Mouse (Mus musculus) c-Kit-negative CD71-positive TER-119-positive erythroid progenitor cells, embryonic 14.5 days (primary cell): Measurements from ENCODE around the gene Gm9945.
A peak's percentile ranks its signal among the peaks of the same experiment; 100 is the strongest.

Experiments used
- DNase-seq: peaks from one replicate; pipeline ENCODE4 v3.0.0-alpha.2; 2013; ENCODE audit warnings: low read depth, low spot score

The Gm9945 gene

DNA sequence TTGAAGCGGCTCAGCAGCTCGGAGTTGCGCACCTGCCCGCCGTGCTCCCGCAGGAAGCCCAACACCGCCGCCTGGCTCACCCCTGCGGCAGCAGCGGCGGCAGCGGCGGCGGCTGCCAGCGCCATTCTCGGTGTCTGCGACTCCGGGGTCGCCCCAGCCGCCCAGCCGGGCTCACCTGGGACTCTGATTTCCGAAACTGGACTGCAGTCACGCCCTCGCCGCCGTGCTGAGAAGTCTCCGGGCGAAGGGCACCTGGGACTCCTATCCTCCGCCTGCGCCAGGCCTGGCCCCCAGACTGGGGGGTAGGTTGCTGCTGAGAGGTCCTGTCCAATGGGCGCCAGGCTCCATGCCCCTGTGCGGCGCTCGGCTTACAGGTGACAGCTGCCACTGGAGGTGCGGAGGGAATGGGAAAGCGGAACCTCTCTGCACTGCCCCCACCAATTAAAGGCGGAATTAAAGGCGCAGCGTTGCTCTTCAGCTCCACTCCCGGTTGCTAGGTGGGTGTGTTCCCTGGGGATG lies at the start of gene Gm9945, which contains the start of gene Sowaha:
Gene Gm9945, plus strand, starts transcription at position 384 of the 519 bp plus-strand sequence.
Gene Sowaha, minus strand, starts transcription at position 492 of the 519 bp plus-strand sequence.
- peak; percentile 68 for DNase-seq

DNA sequence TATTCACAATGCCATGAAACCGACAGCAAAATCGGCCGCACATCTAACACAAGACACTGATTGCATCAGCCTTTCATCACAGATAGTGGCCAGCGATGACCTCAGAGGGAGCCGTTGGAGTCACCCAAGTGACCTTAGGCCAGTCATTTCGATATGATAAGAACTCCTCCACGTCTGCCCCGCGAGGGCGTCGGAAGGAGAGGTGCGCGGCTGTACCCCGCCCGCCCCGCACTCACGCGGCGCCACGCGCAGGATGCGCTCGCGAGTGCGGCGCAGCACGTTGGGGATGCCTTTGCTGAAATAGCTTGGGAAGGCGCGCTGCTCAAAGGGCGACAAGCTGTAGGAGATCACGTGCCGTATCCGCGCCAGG lies 49.7 kb upstream of the Gm9945 start:
- peak; percentile 59 for DNase-seq

DNA sequence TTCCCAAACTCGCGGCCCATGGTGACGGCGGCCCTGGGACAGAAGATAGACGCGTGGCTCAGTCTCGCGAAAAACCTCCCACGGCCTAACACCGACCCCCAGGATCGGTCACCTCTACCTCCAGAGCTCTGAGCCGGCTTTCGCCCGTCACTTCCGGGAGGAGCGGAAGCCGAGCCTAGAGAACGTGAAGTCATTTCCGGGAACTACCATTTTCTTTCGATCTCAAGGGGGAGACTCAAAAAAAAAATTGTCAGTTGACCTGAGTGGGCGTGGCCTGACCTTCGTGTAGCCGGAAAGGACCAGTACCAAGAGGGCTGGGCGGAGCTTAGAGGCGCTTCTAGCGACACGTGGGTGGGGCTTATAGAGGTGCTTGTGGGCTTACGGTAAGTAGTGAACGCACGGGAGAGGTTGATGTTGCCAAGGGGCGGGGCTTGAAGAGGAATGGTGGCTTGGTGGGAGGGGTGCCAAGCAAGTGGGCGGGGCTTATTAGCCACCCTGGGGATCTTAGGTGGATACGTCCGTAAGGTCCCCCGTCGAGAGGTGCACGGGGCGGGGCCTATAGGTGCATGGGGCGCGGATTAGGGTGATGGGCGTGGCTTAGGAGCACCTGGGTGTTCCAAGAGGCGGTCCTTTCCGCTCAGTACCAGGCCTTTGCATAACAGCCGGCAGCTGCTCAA lies 49.2 kb upstream of the Gm9945 start, which contains the start of the genes Uqcrq and Gdf9:
Gene Uqcrq, minus strand, starts transcription at position 162 of the 677 bp plus-strand sequence.
Gene Gdf9, plus strand, starts transcription at position 354 of the 677 bp plus-strand sequence.
- peak; percentile 100 for DNase-seq

DNA sequence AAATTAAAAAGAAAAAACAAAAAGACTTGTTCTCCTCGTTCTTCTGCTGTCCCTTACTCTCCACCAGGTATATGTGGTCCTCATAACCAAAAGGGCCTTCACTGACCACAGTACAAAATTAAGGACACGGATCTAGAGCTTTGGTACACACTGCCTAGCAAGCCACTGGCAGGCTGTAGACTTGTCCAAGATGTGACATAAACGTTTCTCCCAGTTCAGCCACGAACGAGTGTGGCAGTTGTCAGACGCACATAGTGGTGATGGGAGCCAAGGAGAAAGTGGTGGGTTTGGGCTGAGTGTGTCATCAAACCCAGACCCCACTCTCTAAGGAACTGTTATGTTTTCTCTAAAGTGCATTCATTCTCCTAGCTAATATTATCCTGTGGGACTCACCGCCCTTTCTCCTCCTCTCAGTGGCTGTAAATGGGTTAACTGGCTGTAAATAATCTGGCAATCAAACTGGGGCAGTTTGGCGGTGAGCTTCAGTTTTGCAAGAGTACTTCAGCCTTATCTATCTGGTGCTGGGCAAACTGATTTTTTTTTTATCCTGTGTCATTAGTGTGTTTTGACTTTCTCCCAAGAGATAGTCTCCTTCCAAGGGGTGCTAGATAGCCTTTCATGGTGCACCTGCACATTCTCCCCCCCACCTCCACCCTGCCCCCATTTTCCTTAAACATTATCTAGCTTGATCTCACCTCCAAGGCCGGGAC lies 48.5 kb upstream of the Gm9945 start:
- peak; percentile 26 for DNase-seq

DNA sequence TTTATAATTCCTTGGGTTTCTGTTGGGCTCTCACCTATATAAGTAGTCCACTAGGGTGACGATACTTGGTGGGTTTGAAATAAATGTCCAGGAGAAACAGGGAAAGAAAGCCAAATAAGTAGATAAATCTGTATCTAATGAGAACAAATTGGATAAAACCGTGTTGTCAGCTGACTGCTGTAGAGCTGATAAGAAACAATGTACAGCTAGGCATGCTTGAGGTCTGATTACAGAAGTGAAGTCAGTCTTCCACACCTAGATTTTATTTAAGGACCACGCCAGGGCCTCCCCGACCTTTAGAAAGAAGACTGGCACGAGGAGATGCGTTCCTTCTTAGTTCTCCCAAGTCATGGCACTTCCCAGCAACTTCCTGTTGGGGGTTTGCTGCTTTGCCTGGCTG lies 46.9 kb upstream of the Gm9945 start:
- DNase-seq, result no peak

DNA sequence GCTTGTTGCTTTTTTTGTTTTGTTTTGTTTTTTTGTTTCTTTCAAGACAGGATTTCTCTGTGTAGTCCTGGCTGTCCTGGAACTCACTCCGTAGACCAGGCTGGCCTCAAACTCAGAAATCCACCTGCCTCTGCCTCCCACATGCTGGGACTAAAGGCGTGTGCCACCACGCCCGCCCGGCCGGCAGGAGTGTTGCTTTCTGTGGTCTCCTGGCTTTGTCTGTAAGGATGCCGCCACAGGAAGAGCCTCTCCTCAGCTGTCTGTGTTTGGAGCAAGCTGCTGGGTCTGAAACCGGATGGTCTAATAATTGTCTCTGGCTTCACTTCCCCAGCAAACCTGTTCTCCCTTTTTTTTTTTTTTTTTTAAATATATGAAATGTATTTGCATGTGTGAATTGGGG lies 44.5 kb upstream of the Gm9945 start:
- DNase-seq, result no peak

DNA sequence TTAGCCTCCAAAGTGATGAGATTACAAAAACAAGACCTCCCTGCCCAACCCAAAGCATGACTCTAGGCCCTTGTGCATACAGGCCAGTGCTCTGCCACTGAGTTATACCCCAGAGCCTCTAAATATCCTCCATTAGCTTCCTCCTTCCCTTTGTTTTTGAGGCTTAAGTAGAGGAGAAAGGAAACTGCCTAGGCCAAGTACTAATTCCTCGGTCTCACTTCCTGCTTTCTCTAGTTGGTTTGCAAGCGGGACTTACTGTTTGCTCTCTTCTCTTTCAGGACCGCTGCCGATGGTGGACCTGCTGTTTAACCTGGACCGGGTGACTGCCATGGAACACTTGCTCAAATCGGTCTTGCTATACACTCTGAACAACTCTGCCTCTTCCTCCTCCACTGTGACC lies 43.6 kb upstream of the Gm9945 start:
- no peak for DNase-seq

DNA sequence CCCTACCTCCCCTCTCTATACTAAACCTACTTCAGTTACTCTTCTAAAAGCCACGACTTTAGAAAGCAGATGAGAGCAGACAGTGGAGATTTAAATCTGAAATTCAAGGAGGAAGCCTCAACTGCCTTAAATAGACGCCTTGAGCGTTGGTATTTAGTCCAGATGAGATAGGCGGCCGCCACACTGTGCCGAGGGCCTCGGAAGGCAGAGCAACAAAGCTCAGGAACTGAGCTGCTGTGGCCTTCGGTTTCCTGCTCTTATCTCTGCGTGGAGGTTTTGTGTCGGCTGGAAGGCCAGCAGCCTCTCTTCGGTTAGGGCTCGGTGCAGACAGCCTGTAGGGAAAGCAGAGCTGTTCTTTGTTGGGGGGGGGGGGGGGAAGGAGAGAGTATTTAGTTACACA lies 38.0 kb upstream of the Gm9945 start:
- no peak for DNase-seq

DNA sequence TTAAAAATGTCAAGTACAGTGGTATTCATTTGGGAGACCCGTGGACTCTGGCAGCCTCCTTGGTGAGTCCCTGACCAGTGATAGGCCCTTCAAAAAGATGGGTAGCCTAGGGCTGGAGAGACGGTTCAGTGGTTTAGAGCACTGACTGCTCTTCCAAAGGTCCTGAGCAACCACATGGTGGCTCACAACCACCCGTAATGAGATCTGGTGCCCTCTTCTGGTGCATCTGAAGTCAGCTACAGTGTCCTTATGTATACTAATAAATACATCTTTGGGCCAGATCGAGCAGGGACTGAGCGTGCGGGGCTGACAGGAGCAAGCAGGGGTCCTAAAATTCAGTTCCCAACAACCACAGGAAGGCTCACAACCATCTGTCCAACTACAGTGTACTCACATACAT lies 36.1 kb upstream of the Gm9945 start:
- no peak for DNase-seq

DNA sequence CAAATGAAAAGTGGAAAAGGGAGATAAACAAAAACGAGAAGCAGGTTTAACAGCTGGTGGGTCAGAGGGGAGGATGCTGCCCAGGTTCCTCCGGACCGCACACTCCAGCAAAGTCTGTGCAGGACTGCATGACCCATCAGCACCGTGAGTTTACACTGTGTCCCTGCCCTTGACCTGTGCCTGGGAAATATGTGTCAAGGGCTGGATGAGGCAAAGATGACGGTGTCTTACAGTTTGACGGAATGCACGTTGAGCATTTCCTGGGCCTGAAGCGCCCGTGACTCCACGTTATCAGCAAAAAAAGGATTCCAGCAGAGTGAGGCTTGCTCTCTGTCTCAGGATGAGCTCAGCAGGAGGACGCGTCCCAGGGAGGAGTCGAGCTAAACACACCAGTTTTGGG lies 34.4 kb upstream of the Gm9945 start:
- DNase-seq, result no peak

DNA sequence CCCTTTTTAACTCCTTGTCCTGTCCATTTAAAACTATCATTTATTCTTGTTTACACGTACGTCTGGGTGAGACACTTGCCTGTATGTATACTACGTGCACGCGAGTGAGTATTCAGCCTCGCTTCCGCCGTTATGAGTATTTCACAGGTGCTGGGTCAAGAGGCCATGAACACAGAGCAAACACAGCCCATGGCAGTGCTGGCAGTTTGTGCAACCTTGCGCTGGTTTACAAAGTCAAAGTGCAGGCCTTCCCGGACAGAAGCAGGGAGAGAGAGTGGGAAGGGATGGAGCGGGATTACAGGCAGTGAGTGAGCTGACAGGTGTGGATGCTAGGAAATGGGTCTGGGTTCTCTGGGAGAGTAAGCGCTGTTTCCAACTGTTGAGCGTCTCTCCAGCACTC lies 33.8 kb upstream of the Gm9945 start:
- no peak for DNase-seq

DNA sequence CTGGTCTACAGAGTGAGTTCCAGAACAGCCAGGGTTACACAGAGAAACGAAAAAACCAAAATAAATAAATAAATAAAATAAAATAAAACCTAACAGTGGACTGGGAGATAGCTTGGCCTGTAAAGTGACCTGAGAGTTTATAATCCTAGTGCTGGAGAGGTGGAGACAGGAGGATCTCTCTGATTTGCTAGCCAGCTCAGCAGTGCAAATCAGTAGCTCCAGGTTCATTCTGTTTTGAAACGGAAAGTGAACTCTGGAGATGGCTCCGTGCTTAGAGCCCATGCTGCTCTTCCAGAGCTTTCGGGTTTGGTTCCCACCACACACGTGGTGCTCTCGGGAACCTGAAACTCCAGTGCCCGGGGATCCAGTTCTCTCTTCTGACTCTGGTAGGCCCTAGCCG lies 32.0 kb upstream of the Gm9945 start:
- DNase-seq, result no peak

DNA sequence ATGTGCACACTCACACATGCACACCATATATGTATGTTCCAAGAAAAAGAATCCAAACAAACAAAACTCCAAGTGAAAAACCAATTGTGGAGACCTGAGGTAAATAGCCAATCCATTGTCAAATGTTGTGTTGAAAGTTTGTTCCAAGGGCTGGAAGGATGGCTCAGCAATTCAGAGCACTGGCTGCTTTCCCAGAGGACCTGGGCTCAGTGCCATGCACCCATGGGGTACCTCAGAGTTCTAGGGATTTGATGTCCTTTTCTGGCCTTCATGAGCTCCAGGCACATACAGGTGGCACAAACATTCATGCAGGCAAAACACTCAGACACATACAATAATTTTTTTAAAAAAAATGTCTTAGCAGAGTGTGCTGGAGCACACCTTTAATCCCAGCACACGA lies 31.4 kb upstream of the Gm9945 start:
- no peak for DNase-seq

DNA sequence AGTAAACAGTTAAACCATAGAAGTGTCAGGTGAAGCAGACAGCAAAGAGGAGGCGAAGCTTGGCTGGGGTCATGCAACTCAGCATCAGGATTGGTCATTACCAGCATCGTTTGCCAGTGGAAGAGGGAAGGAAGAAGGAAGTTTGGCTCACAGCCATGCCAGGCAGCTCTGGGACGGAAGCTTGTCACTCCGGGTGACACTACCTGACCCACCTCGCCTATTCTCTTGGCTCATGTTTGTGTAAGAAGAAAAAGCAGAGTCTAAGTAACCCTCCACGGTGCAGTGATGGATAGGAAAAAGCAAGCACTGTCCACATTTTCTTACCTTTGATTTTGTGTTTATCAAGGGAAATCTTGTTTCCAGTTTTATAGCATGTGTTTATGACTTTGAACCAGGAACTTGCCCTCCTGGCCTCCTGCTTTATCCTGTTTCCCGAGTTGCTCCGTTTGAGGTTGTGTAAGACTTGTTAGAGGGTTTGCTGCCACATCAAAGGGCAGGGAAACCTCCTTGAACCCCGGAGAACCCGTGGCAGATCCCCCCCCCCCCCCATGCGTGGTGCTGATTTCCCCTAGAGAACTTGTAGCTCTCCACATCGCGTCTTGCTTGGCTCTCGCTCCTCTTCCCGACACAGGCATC lies 29.8 kb upstream of the Gm9945 start:
- no peak for DNase-seq

DNA sequence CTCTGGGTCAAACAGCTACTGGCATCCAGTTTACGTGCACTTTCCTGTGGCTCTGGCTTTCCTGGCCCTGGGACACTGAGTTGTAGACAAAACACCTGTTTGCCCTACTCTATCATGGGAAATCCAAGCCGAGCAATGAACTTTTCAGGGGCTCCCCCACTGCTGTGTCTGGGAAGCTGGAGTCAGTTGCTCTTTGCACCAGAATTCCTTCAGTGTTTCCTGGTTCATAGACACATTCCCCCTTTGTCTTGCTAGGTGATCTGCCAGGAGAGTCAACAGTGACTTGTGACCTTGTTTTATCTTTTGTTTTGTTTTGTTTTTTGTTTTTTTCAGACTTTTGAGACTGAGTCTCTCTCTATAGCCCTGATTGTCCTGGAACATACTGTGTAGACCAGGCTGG lies 28.6 kb upstream of the Gm9945 start:
- no peak for DNase-seq

DNA sequence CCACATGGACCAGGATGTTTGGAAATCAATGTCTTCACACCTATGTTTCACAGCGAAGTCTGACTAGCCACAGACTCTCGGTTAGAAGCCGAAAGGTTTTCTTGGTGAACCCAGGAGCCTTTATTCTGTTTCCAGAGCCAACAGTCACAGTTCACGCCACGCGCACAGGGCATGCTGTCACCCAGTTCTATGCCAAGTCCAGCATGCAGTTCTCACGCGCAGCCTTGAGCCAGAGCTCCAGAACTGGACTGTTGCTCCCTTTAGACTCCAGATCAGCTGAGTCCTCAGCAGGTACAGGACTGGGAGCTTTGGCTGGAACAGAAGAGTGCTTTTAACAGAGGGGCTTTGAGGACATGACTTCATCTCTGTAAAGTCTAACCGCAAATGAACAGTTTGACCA lies 27.6 kb upstream of the Gm9945 start:
- no peak for DNase-seq

DNA sequence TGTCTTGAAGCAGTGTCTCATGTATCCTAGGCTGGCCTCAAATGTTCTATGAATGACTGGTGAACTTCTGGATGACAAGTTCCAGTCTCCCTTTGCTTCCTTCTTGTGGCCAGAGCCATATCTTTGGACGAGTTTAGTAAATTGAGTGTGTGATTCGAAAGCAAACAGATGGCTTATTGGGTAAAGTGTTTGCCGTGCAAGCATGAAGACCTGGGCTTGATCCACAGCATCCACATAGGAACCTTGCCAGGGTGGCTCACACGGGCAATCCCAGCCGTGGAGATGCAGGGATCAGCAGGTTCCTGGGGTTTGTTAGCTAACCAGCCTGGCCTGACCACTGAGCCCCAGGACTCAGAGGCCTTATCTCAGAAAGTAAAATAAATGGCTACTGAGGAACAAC lies 26.9 kb upstream of the Gm9945 start:
- no peak for DNase-seq

DNA sequence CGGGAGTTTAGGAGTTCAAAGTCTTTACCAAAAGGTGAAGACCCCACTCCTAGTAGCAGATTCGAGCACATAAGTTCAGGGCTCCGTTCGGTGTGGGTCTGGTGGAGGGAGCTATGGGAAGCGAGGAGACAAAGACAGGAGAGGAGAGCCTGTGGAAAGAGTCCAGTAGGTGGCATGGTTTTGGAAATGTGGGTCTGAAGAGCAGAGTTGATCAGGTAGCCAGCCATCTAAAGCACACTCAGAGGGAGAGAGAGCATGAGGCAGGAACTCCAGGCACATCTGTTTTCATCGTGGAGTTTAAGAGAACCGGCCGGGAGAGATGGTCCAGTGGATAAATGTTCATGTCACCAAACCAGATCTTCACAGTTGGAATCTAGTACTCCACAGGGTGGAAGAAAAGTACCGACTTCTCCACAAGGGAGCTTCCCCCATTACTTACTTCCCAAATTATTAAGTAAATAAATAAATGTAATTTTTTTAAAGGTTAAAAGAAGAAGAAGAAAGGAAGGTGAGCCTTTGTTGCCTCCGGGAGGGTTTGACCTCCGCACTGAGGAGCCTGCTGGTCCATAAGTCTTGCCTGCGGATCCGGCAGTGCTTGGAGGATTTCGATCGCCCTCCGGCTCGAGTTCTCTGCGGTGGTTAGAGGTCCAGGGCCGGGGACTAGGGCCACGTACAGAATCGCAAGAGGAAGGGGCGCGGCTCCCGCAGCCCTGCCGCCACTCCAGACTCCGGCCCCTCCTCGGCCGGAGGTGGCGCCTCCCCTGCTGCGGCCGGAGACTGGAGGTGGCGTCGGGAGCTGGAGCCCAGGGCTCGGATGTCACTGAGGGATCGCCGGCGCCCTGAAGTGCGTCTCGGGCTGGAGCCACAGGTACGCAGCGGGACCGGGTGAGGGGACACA lies 23.2 kb upstream of the Gm9945 start, which contains the start of the genes Gm10447 and Shroom1:
Gene Gm10447, minus strand, starts transcription at position 637 of the 898 bp plus-strand sequence.
Gene Shroom1, plus strand, starts transcription at position 732 of the 898 bp plus-strand sequence.
- no peak for DNase-seq

DNA sequence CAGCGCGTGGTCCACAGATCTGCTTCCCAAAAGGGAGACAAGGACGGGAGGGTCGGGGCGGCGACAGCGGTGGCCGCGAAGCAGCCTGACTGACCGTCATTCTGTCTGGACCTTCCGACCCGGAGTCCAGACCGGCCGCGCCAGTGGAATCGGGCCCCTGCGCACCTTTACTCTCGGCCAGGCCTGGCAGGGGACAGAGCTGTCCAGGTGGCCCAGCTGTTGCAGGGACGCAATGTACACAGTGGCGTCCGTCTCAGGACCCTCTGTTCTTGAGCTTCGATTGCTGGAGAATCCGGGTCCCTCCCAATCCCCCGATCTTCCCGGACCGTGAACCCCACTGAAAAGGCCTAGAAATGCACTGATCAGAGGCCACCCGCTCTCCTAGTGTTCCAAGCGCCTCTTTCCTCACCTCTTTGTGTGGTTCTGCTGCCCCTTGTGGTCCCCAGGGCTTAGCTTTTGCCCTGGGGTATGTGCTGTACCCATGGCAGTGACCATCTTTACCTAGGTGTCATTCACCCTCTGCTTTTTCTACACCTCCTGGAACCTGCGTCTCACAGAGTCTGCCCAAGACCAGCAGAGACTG lies 22.5 kb upstream of the Gm9945 start:
- DNase-seq, result no peak

DNA sequence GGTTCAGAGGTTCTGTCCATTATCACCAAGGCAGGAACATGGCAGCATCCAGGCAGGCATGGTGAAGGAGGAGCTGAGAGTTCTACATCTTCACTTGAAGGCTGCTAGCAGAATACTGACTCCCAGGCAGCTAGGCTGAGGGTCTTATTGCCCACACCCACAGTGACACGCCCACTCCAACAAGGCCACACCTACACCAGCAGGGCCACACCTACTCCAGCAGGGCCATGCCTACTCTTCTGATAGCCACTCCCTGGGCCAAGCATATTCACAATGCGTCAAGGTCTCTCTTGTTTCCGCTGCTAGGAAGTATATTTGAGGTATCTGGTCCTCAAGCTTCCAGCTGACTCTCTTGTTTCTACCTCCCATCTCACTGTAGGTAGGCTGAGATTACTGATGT lies 21.0 kb upstream of the Gm9945 start:
- no peak for DNase-seq

DNA sequence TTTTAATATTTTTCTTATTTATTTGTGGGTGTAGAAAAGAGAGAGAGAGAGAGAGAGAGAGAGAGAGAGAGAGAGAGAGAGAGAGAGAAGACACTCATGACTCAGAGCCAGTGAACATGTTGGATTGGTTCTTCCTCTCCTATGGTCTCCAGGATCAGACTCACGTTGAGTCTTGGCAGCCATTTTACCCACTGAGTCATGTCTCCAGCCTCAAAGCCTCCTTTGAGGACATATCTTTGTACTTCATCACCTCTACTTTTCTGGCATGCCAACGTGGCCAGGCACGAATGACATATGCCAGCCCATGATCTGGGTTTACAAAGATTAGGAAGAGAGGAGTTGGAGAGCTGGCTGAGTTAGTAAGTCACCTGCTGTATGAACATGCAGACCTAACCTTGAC lies 19.8 kb upstream of the Gm9945 start:
- no peak for DNase-seq
